Mouse (Mus musculus) cerebellum, postnatal 4 days (tissue): ENCODE data around the gene Foxd1.

Experiments
- DNase-seq, 2 experiments: peaks; one replicate each; pipeline ENCODE4 v3.0.0; 2022; ENCODE audit warnings: low spot score in 2 of 2, mixed read lengths in 1 of 2

Gene Foxd1

GRCm38 (mm10) chr13:98354090-98354801 is at the start of gene Foxd1:
Gene Foxd1 (plus strand): TSS chr13:98354242.
- DNase-seq = peak in 1 of 2 experiments; percentile 25

GRCm38 (mm10) chr13:98305257-98305656 is 48.8 kb upstream of the Foxd1 start:
- no peak for DNase-seq

- DNase-seq = no peak
These were observed 47.6 kb upstream of the Foxd1 start for GRCm38 (mm10) chr13:98306393-98306792.

GRCm38 (mm10) chr13:98306852-98307475 is 47.1 kb upstream of the Foxd1 start:
- no peak for DNase-seq

- DNase-seq = no peak
These were observed 46.0 kb upstream of the Foxd1 start for GRCm38 (mm10) chr13:98308004-98308403.

- no peak for DNase-seq
These were observed 45.3 kb upstream of the Foxd1 start for GRCm38 (mm10) chr13:98308724-98309123.

GRCm38 (mm10) chr13:98311597-98311996 is 42.4 kb upstream of the Foxd1 start:
- no peak for DNase-seq

- no peak for DNase-seq
These were observed 40.4 kb upstream of the Foxd1 start for GRCm38 (mm10) chr13:98313631-98314030.

GRCm38 (mm10) chr13:98315124-98315523 is 38.9 kb upstream of the Foxd1 start:
- DNase-seq = no peak

GRCm38 (mm10) chr13:98316140-98316479 is 37.9 kb upstream of the Foxd1 start:
- DNase-seq = no peak

GRCm38 (mm10) chr13:98316480-98317245 is 37.4 kb upstream of the Foxd1 start, which contains the start of gene Btf3:
Gene Btf3 (minus strand): TSS chr13:98317006.
- DNase-seq = peak; percentile 89 to 93

- DNase-seq = no peak
These were observed 36.8 kb upstream of the Foxd1 start for GRCm38 (mm10) chr13:98317246-98317677.

- no peak for DNase-seq
These were observed 36.1 kb upstream of the Foxd1 start for GRCm38 (mm10) chr13:98317911-98318310.

- DNase-seq = no peak
These were observed 29.0 kb upstream of the Foxd1 start for GRCm38 (mm10) chr13:98325034-98325433.

GRCm38 (mm10) chr13:98332106-98332505 is 21.9 kb upstream of the Foxd1 start:
- DNase-seq = no peak

- DNase-seq = no peak
These were observed 17.8 kb upstream of the Foxd1 start for GRCm38 (mm10) chr13:98336205-98336604.

- DNase-seq = no peak
These were observed 13.5 kb upstream of the Foxd1 start for GRCm38 (mm10) chr13:98340506-98340905.

GRCm38 (mm10) chr13:98349491-98349890 is 4.6 kb upstream of the Foxd1 start:
- DNase-seq = no peak

GRCm38 (mm10) chr13:98351527-98351926 is 2.5 kb upstream of the Foxd1 start:
- DNase-seq = peak; percentile 25 to 50

GRCm38 (mm10) chr13:98352381-98352975 is 1.6 kb upstream of the Foxd1 start:
- DNase-seq = no peak

- DNase-seq = no peak
These were observed 343 bp upstream of the Foxd1 start for GRCm38 (mm10) chr13:98353709-98354089.

GRCm38 (mm10) chr13:98354871-98355558 is 973 bp downstream of the Foxd1 start:
- DNase-seq = peak in 1 of 2 experiments; percentile 15
